Mouse (Mus musculus) stomach, postnatal 0 days (tissue): ENCODE results near the gene St3gal3.

Experiments
- CTCF ChIP-seq: IDR thresholded peaks from 2 replicates; pipeline ENCODE4 v1.5.1; 2016; ENCODE audit warnings: antibody characterized with exemption, low read depth, mild to moderate bottlenecking, moderate library complexity
- EP300 ChIP-seq: optimal IDR thresholded peaks from 2 replicates; pipeline ENCODE3; 2016; ENCODE audit warnings: antibody characterized with exemption

DNA sequence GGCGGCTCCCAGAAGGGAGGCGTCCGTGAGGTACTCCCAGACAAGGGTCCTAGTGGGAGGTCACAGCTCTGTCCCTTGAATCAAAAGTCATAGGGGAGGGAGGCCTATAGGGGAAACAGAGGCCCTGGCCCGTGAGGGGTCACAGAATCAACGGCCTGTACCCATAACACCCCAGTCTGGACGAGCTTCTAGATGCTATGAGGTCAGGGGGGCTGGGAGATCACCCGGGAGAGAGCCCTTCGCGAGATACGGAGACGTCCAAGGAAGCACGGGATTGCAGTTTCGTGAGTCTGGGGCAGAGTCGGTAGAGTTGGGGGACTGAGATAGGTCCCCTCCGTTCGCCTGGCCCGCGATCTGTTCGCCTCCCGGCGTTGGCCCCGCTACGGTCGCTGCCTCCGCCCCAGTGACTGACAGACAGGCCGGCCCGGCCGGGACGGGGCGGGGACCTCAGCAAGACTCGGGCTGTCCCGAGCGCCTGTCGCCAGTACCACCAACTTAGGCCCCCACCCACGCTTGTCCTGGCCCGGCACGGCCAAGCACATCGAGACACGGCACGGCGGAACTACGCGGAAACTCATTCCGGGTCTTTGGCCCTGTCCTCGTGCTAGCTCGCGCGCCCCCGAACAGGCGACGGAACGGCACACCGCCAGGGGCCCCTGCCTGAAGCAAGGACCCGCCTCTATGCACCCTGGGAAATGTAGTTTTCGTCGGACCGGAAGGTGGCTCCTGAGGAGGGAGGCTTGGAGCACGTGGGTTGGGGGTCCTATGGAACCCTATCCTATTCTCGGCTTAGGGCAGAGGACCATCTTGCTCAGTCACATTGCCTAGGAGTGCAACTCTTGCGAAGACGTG is 219.9 kb downstream of the St3gal3 start, which contains the start of gene Ipo13:
- TF ChIP-seq CTCF = peak; percentile 53
- peak; percentile 89 for TF ChIP-seq EP300
